Mouse (Mus musculus) liver, postnatal 0 days (tissue): Measurements from ENCODE around the gene Tcte2. TPM values are rescaled to one million over a fixed set of nuclear protein-coding genes. Genes with fewer than 3 reads are reported as not detected.
A peak's percentile ranks its signal among the peaks of the same experiment; 100 is the strongest.

Source experiments
- ATAC-seq: fragments of 200-750 bp; cut with Nextera tagmentation; 2 replicates; pipeline ENCODE4 v1.8.0; 2017; ENCODE audit warnings: mild to moderate bottlenecking, moderate library complexity
- DNase-seq: peaks from one replicate; pipeline ENCODE4 v3.0.0-alpha.2; 2016
- H3K27ac ChIP-seq: fragments of 300-500 bp; sonication (generic); 2 replicates; pipeline ENCODE4 v1.5.1; 2014; ENCODE audit warnings: antibody characterized with exemption, moderate library complexity, mild to moderate bottlenecking, low read depth
- H3K27me3 ChIP-seq: fragments of 300-500 bp; sonication (generic); 2 replicates; pipeline ENCODE4 v1.6.1; 2014; ENCODE audit warnings: low read length, control low read depth, mixed read lengths; ENCODE audit not compliant: insufficient read depth
- H3K36me3 ChIP-seq: fragments of 300-500 bp; sonication (generic); replicated peaks from 2 replicates; pipeline ENCODE4 v1.6.1; 2014; ENCODE audit warnings: mild to moderate bottlenecking, control low read depth, low read length, moderate library complexity, mixed read lengths; ENCODE audit not compliant: insufficient read depth
- H3K4me1 ChIP-seq: fragments of 300-500 bp; sonication (generic); 2 replicates; pipeline ENCODE4 v1.6.1; 2014; ENCODE audit warnings: antibody characterized with exemption, mild to moderate bottlenecking, control low read depth; ENCODE audit not compliant: insufficient read depth
- H3K4me2 ChIP-seq: fragments of 300-500 bp; sonication (generic); 2 replicates; pipeline ENCODE4 v1.6.1; 2014; ENCODE audit warnings: low read depth, mild to moderate bottlenecking, low read length, moderate library complexity, mixed read lengths
- H3K4me3 ChIP-seq: fragments of 300-500 bp; sonication (generic); 2 replicates; pipeline ENCODE4 v1.5.1; 2014; ENCODE audit warnings: low read depth, low read length
- H3K9ac ChIP-seq: fragments of 300-500 bp; sonication (generic); replicated peaks from 2 replicates; pipeline ENCODE4 v1.6.1; 2014; ENCODE audit warnings: mild to moderate bottlenecking, moderate library complexity
- H3K9me3 ChIP-seq: fragments of 300-500 bp; sonication (generic); 2 replicates; pipeline ENCODE4 v1.6.1; 2016; ENCODE audit warnings: mild to moderate bottlenecking, control low read depth, low read length, mixed read lengths
- CTCF ChIP-seq: sonication (generic); IDR thresholded peaks from 2 replicates; pipeline ENCODE4 v1.5.1; 2016; ENCODE audit warnings: antibody characterized with exemption, low read depth
- EP300 ChIP-seq: IDR thresholded peaks from 2 replicates; pipeline ENCODE4 v1.6.1; 2016; ENCODE audit warnings: antibody characterized with exemption, low read depth, mild to moderate bottlenecking
- WGBS: fragments of 180-500 bp; shearing (Covaris S2); extraction: QIAGEN DNeasy Blood & Tissue Kit; methylation state at CpG from one replicate; pipeline ENCODE4 v1.1.7; 2014; ENCODE audit not compliant: insufficient replicate concordance; 5-methylcytosine and 5-hydroxymethylcytosine counted together
- polyA plus RNA-seq: library from polyadenylated mRNA; unstranded; fragments of >200 nt; fragmentation: Nextera tagmentation; extraction: Ambion mirVana; gene quantifications from 2 replicates; pipeline ENCODE4 v1.2.1, GENCODE M21; 2015

Tcte2 gene
- polyA plus RNA-seq, 1 experiment from 2014 or later = 0.42 TPM

GRCm38 (mm10) chr17:13738121-13738776 lies 23.4 kb downstream of the Tcte2 start:
- Histone ChIP-seq H3K36me3 (no peaks in the 10 kb centered on the region), H3K9me3 (no peaks in the 10 kb centered on the region), H3K9ac (no peak overlapping the region), H3K27ac (no peak overlapping the region), H3K4me2 (no peak overlapping the region), H3K27me3 (no peaks in the 10 kb centered on the region), H3K4me1 (peaks cover 3% of the 10 kb centered on the region), H3K4me3 (no peak overlapping the region)
- WGBS = 30% methylated on average over 7 of the region's 7 CpGs
- DNase-seq (no peak), ATAC-seq (no peak)
- TF ChIP-seq EP300 (no peak), CTCF (no peak)

GRCm38 (mm10) chr17:13737336-13737735 lies 24.3 kb downstream of the Tcte2 start:
- H3K4me3 ChIP-seq = no peak overlapping the region
- H3K27ac ChIP-seq = no peak overlapping the region
- 70% methylated on average over 6 of the region's 6 CpGs for WGBS
- H3K27me3 ChIP-seq = no peaks in the 10 kb centered on the region
- H3K9me3 ChIP-seq = no peaks in the 10 kb centered on the region
- no peaks in the 10 kb centered on the region for H3K36me3 ChIP-seq
- TF ChIP-seq EP300 (no peak), CTCF (no peak)
- no peak for ATAC-seq
- no peak for DNase-seq
- H3K4me2 ChIP-seq = no peak overlapping the region
- H3K4me1 ChIP-seq = peaks cover 3% of the 10 kb centered on the region; the same call in 1 of the 2 replicates
- no peak overlapping the region for H3K9ac ChIP-seq

- no peak overlapping the region for H3K4me2 ChIP-seq
- H3K9ac ChIP-seq = no peak overlapping the region
- H3K4me1 ChIP-seq = no peaks in the 10 kb centered on the region
- no peaks in the 10 kb centered on the region for H3K36me3 ChIP-seq
- H3K4me3 ChIP-seq = no peak overlapping the region
- 60% methylated on average over 8 of the region's 8 CpGs for WGBS
- no peaks in the 10 kb centered on the region for H3K9me3 ChIP-seq
- no peak overlapping the region for H3K27ac ChIP-seq
- H3K27me3 ChIP-seq = no peaks in the 10 kb centered on the region
- no peak for DNase-seq
- TF ChIP-seq CTCF = no peak
- no peak for TF ChIP-seq EP300
- peak; percentile 49 for ATAC-seq
Measured at GRCm38 (mm10) chr17:13735803-13736282, 25.8 kb downstream of the Tcte2 start.

GRCm38 (mm10) chr17:13735057-13735456 lies 26.6 kb downstream of the Tcte2 start:
- no peak for ATAC-seq
- H3K9me3 ChIP-seq = no peaks in the 10 kb centered on the region
- H3K27ac ChIP-seq = no peak overlapping the region
- no peak overlapping the region for H3K4me3 ChIP-seq
- 79% methylated on average over 5 of the region's 5 CpGs for WGBS
- no peak for TF ChIP-seq EP300
- TF ChIP-seq CTCF = no peak
- no peak for DNase-seq
- no peak overlapping the region for H3K9ac ChIP-seq
- no peaks in the 10 kb centered on the region for H3K27me3 ChIP-seq
- no peak overlapping the region for H3K4me2 ChIP-seq
- no peaks in the 10 kb centered on the region for H3K4me1 ChIP-seq
- no peaks in the 10 kb centered on the region for H3K36me3 ChIP-seq

- no peak overlapping the region for H3K9ac ChIP-seq
- ATAC-seq (no peak), DNase-seq (no peak)
- no peaks in the 10 kb centered on the region for H3K9me3 ChIP-seq
- 85% methylated on average over 5 of the region's 5 CpGs for WGBS
- H3K36me3 ChIP-seq = no peaks in the 10 kb centered on the region
- TF ChIP-seq CTCF = no peak
- TF ChIP-seq EP300 = no peak
- no peak overlapping the region for H3K27ac ChIP-seq
- H3K4me1 ChIP-seq = no peaks in the 10 kb centered on the region
- H3K4me2 ChIP-seq = no peak overlapping the region
- no peak overlapping the region for H3K4me3 ChIP-seq
- H3K27me3 ChIP-seq = no peaks in the 10 kb centered on the region
Measured at GRCm38 (mm10) chr17:13733971-13734370, 27.7 kb downstream of the Tcte2 start.

- no peak for TF ChIP-seq CTCF
- no peak for TF ChIP-seq EP300
- WGBS = 51% methylated on average over 8 of the region's 8 CpGs
- ATAC-seq = no peak
- DNase-seq = no peak
- Histone ChIP-seq H3K9me3 (no peaks in the 10 kb centered on the region), H3K4me1 (no peaks in the 10 kb centered on the region), H3K27ac (no peak overlapping the region), H3K27me3 (no peaks in the 10 kb centered on the region), H3K9ac (no peak overlapping the region), H3K4me2 (no peak overlapping the region), H3K4me3 (no peak overlapping the region), H3K36me3 (no peaks in the 10 kb centered on the region)
Measured at GRCm38 (mm10) chr17:13732685-13733084, 28.9 kb downstream of the Tcte2 start.
